Mouse (Mus musculus) hematopoietic multipotent progenitor cell, adult 10-12 weeks (in vitro differentiated cells): ENCODE data around the gene Kif14. TPM values are rescaled to one million over a fixed set of nuclear protein-coding genes. Genes with fewer than 3 reads are reported as not detected.

ENCODE experiments used
- polyA plus RNA-seq: library from polyadenylated mRNA; stranded (reverse); fragments of >175 nt; gene quantifications from 2 replicates; pipeline ENCODE4 v1.2.3, GENCODE M21; 2012; ENCODE audit warnings: low replicate concordance

Gene Kif14
- 0.17 and 0.42 TPM in 2 replicates for polyA plus RNA-seq

GRCm38 (mm10) chr1:136466143-136466811, at the start of gene Kif14:
Gene Kif14 (plus strand): TSS chr1:136466343.

Other genes with a start within 250 kb of the Kif14 start
- 0.19 and 0.29 TPM in 2 replicates for gene Inava, start 232.1 kb upstream of the Kif14 start, polyA plus RNA-seq
- gene Gpr25, start 205.5 kb upstream of the Kif14 start, polyA plus RNA-seq = 5.3 and 17.4 TPM in 2 replicates
- gene Camsap2, start 120.2 kb upstream of the Kif14 start, polyA plus RNA-seq = 7.4 and 15.2 TPM in 2 replicates
- 1.1 and 2.2 TPM in 2 replicates for gene Ddx59, start 51.1 kb upstream of the Kif14 start, polyA plus RNA-seq
- 11.3 and 23.9 TPM in 2 replicates for gene Zfp281, start 158.6 kb downstream of the Kif14 start, polyA plus RNA-seq